Mouse (Mus musculus): ENCODE results near the gene Tcf3.

GRCm38 (mm10) chr10:80397524-80398173, 35.8 kb downstream of the Tcf3 start:
- TF ChIP-seq POLR2A (IDR thresholded peaks at IDR 0.05; ENCODE audit: insufficient read depth, low read depth, low read length) (no peak), CTCF (IDR thresholded peaks at IDR 0.05) (no peak), EP300 (IDR thresholded peaks at IDR 0.05; ENCODE audit: insufficient read depth, low read depth, low read length) (no peak)
